Mouse (Mus musculus) liver, adult 2 months (tissue): Measurements from ENCODE around the gene H2-T23. TPM values are rescaled to one million over a fixed set of nuclear protein-coding genes. Genes with fewer than 3 reads are reported as not detected.
A peak's percentile ranks its signal among the peaks of the same experiment; 100 is the strongest.

Experiments
- DNase-seq: peaks from one replicate; pipeline ENCODE4 v3.0.0-alpha.2; 2011; ENCODE audit warnings: low read depth, low spot score; ENCODE audit errors: extremely low read depth
- H3K27ac ChIP-seq: fragments of 200-500 bp; replicated peaks from 2 replicates; pipeline ENCODE4 v1.5.1; 2012; ENCODE audit warnings: low read depth, mild to moderate bottlenecking, control low read depth, inconsistent platforms, low read length; ENCODE audit not compliant: insufficient read depth
- H3K27me3 ChIP-seq: fragments of 200-500 bp; 2 replicates; pipeline ENCODE4 v1.6.1; 2012; ENCODE audit warnings: mild to moderate bottlenecking, moderate library complexity, low read length, inconsistent platforms; ENCODE audit not compliant: control insufficient read depth, insufficient read depth
- H3K36me3 ChIP-seq: fragments of 200-500 bp; 2 replicates; pipeline ENCODE4 v1.6.1; 2012; ENCODE audit warnings: low read length, inconsistent platforms; ENCODE audit not compliant: control insufficient read depth, insufficient read depth
- H3K4me1 ChIP-seq: fragments of 200-500 bp; 2 replicates; pipeline ENCODE4 v1.6.1; 2011; ENCODE audit warnings: low read length; ENCODE audit not compliant: control insufficient read depth, insufficient read depth
- H3K4me3 ChIP-seq: fragments of 200-500 bp; 2 replicates; pipeline ENCODE4 v1.5.1; 2011; ENCODE audit warnings: low read depth, mild to moderate bottlenecking, control low read depth, low read length, moderate library complexity; ENCODE audit not compliant: insufficient read depth
- H3K79me2 ChIP-seq: fragments of 200-500 bp; 2 replicates; pipeline ENCODE4 v1.6.1; 2012; ENCODE audit warnings: inconsistent platforms, mild to moderate bottlenecking, low read length, moderate library complexity; ENCODE audit not compliant: control insufficient read depth, insufficient read depth
- H3K9ac ChIP-seq: fragments of 200-500 bp; 2 replicates; pipeline ENCODE4 v1.6.1; 2012; ENCODE audit warnings: low read depth, mild to moderate bottlenecking, control low read depth, inconsistent platforms, low read length
- CTCF ChIP-seq: fragments of 200-500 bp; IDR thresholded peaks from 2 replicates; pipeline ENCODE4 v1.5.1; 2011; ENCODE audit warnings: low read depth, low read length, control low read depth
- POLR2A ChIP-seq: fragments of 200-500 bp; IDR thresholded peaks from 2 replicates; pipeline ENCODE4 v1.6.1; 2011; ENCODE audit warnings: low read length, control low read depth; ENCODE audit not compliant: insufficient read depth; ENCODE audit errors: extremely low read depth
- WGBS: fragments of 180-500 bp; shearing (Covaris S2); methylation state at CpG from one replicate; pipeline ENCODE4 v1.1.7; 2018; 5-methylcytosine and 5-hydroxymethylcytosine counted together
- polyA plus RNA-seq: library from polyadenylated mRNA; depleted of rRNA; stranded (reverse); fragments of >200 nt; gene quantifications from 2 replicates; pipeline ENCODE4 v1.2.3, GENCODE M21; 2012; rRNA removed
- total RNA-seq: library from RNA; depleted of rRNA; stranded (reverse); fragments of >200 nt; gene quantifications from 2 replicates; pipeline ENCODE4 v1.2.3, GENCODE M21; 2014; rRNA removed

Gene H2-T23
- total and polyA plus RNA-seq, 2 experiments = 291 to 492 TPM

GRCm38 (mm10) chr17:35993675-35994074 is 39.0 kb downstream of the H2-T23 start:
- H3K36me3 ChIP-seq = no peaks in the 10 kb centered on the region
- H3K4me3 ChIP-seq = 0 out of 2 replicates have a peak overlapping the region, but pooled peaks have one; percentile 0
- peaks cover 4% of the 10 kb centered on the region; the same call in 1 of the 2 replicates for H3K79me2 ChIP-seq
- TF ChIP-seq CTCF = peak; percentile 100
- no peak for TF ChIP-seq POLR2A
- WGBS = 3% methylated on average over 17 of the region's 17 CpGs
- peak; percentile 54 for DNase-seq
- peaks cover 6% of the 10 kb centered on the region for H3K4me1 ChIP-seq
- no peaks in the 10 kb centered on the region for H3K27me3 ChIP-seq
- no peak overlapping the region for H3K27ac ChIP-seq
- H3K9ac ChIP-seq = no peak overlapping the region

- H3K4me1 ChIP-seq = peaks cover 3% of the 10 kb centered on the region
- peaks cover 3% of the 10 kb centered on the region; the same call in 1 of the 2 replicates for H3K36me3 ChIP-seq
- peaks cover 4% of the 10 kb centered on the region; the same call in 1 of the 2 replicates for H3K79me2 ChIP-seq
- TF ChIP-seq POLR2A (no peak), CTCF (no peak)
- no peak for DNase-seq
- no peak overlapping the region for H3K4me3 ChIP-seq
- no peak overlapping the region for H3K9ac ChIP-seq
- no peaks in the 10 kb centered on the region for H3K27me3 ChIP-seq
- no peak overlapping the region for H3K27ac ChIP-seq
- WGBS = 42% methylated on average over 10 of the region's 10 CpGs
Measured at GRCm38 (mm10) chr17:35991781-35992180, 40.9 kb downstream of the H2-T23 start.

- 97% methylated on average over 9 of the region's 9 CpGs for WGBS
- H3K27ac ChIP-seq = no peak overlapping the region
- no peak overlapping the region for H3K4me3 ChIP-seq
- H3K36me3 ChIP-seq = no peaks in the 10 kb centered on the region; the same call in 1 of the 2 replicates
- no peaks in the 10 kb centered on the region for H3K27me3 ChIP-seq
- no peak for DNase-seq
- H3K9ac ChIP-seq = no peak overlapping the region
- no peaks in the 10 kb centered on the region for H3K79me2 ChIP-seq
- TF ChIP-seq CTCF (no peak), POLR2A (no peak)
- H3K4me1 ChIP-seq = peaks cover 12% of the 10 kb centered on the region
Measured at GRCm38 (mm10) chr17:35981776-35982175, 50.9 kb downstream of the H2-T23 start.

GRCm38 (mm10) chr17:35980363-35980754 is 52.3 kb downstream of the H2-T23 start:
- Histone ChIP-seq H3K36me3 (peaks cover 1% of the 10 kb centered on the region; the same call in 1 of the 2 replicates), H3K79me2 (no peaks in the 10 kb centered on the region; the same call in 1 of the 2 replicates), H3K4me3 (peak overlapping the region; percentile 91), H3K4me1 (peaks cover 12% of the 10 kb centered on the region), H3K27ac (peak overlapping the region; percentile 15), H3K9ac (peak overlapping the region; percentile 86), H3K27me3 (no peaks in the 10 kb centered on the region)
- TF ChIP-seq POLR2A = no peak
- no peak for TF ChIP-seq CTCF
- under 1% methylated on average over 29 of the region's 29 CpGs for WGBS
- DNase-seq = no peak

Other genes starting within 250 kb of the H2-T23 start
- 0.92 and 0.94 TPM in 2 replicates for gene Ier3, start 211.2 kb downstream of the H2-T23 start, total RNA-seq
- gene Ier3, start 211.2 kb downstream of the H2-T23 start, polyA plus RNA-seq = 0.91 and 1.6 TPM in 2 replicates
- gene Flot1, start 209.6 kb downstream of the H2-T23 start, total RNA-seq = 18.0 and 19.5 TPM in 2 replicates
- gene Flot1, start 209.6 kb downstream of the H2-T23 start, polyA plus RNA-seq = 19.6 and 26.7 TPM in 2 replicates
- gene Tubb5, start 194.5 kb downstream of the H2-T23 start, total RNA-seq = 37.5 and 67.3 TPM in 2 replicates
- gene Tubb5, start 194.5 kb downstream of the H2-T23 start, polyA plus RNA-seq = 56.4 and 62.2 TPM in 2 replicates
- gene Mdc1, start 191.3 kb downstream of the H2-T23 start, total RNA-seq = 3.0 and 3.5 TPM in 2 replicates
- gene Mdc1, start 191.3 kb downstream of the H2-T23 start, polyA plus RNA-seq = 1.7 and 2.4 TPM in 2 replicates
- 0.18 and 2.4 TPM in 2 replicates for gene Nrm, start 171.5 kb downstream of the H2-T23 start, total RNA-seq
- gene Nrm, start 171.5 kb downstream of the H2-T23 start, polyA plus RNA-seq = 1.4 and 2.4 TPM in 2 replicates
- gene Ppp1r18, start 167.3 kb downstream of the H2-T23 start, total RNA-seq = 2.0 and 3.8 TPM in 2 replicates
- gene Ppp1r18, start 167.3 kb downstream of the H2-T23 start, polyA plus RNA-seq = 4.7 and 5.5 TPM in 2 replicates
- 18.5 and 25.8 TPM in 2 replicates for gene Dhx16, start 153.0 kb downstream of the H2-T23 start, total RNA-seq
- gene Dhx16, start 153.0 kb downstream of the H2-T23 start, polyA plus RNA-seq = 41.4 and 52.2 TPM in 2 replicates
- 4.9 and 7.0 TPM in 2 replicates for gene 2310061I04Rik, start 135.4 kb downstream of the H2-T23 start, total RNA-seq
- gene 2310061I04Rik, start 135.4 kb downstream of the H2-T23 start, polyA plus RNA-seq = 35.3 and 37.4 TPM in 2 replicates
- gene Atat1, start 122.8 kb downstream of the H2-T23 start, total RNA-seq = 12.1 and 12.8 TPM in 2 replicates
- 37.4 and 47.5 TPM in 2 replicates for gene Atat1, start 122.8 kb downstream of the H2-T23 start, polyA plus RNA-seq
- gene Mrps18b, start 116.5 kb downstream of the H2-T23 start, total RNA-seq = 41.1 and 58.7 TPM in 2 replicates
- gene Mrps18b, start 116.5 kb downstream of the H2-T23 start, polyA plus RNA-seq = 89.5 and 106 TPM in 2 replicates
- 14.6 and 14.7 TPM in 2 replicates for gene Ppp1r10, start 116.4 kb downstream of the H2-T23 start, total RNA-seq
- 15.8 and 30.0 TPM in 2 replicates for gene Ppp1r10, start 116.4 kb downstream of the H2-T23 start, polyA plus RNA-seq
- gene Abcf1, start 63.1 kb downstream of the H2-T23 start, total RNA-seq = 24.1 and 24.6 TPM in 2 replicates
- gene Abcf1, start 63.1 kb downstream of the H2-T23 start, polyA plus RNA-seq = 41.1 and 43.2 TPM in 2 replicates
- 8.8 and 9.3 TPM in 2 replicates for gene Gnl1, start 53.0 kb downstream of the H2-T23 start, total RNA-seq
- gene Gnl1, start 53.0 kb downstream of the H2-T23 start, polyA plus RNA-seq = 8.4 and 8.9 TPM in 2 replicates
- 1.8 and 2.9 TPM in 2 replicates for gene Prr3, start 52.6 kb downstream of the H2-T23 start, total RNA-seq
- 5.0 and 8.3 TPM in 2 replicates for gene Prr3, start 52.6 kb downstream of the H2-T23 start, polyA plus RNA-seq
- gene H2-T24, start 12.3 kb downstream of the H2-T23 start, total RNA-seq = 4.9 and 5.3 TPM in 2 replicates
- gene H2-T24, start 12.3 kb downstream of the H2-T23 start, polyA plus RNA-seq = 1.9 and 2.1 TPM in 2 replicates
- gene H2-T22, start 9.9 kb upstream of the H2-T23 start, total RNA-seq = 115 and 138 TPM in 2 replicates
- gene H2-T22, start 9.9 kb upstream of the H2-T23 start, polyA plus RNA-seq = 98.2 and 110 TPM in 2 replicates
- gene Gm6034, start 10.1 kb upstream of the H2-T23 start, total RNA-seq = 0.09 TPM in 1 of 2 replicates, not detected in the other
- 0.05 and 0.06 TPM in 2 replicates for gene Gm6034, start 10.1 kb upstream of the H2-T23 start, polyA plus RNA-seq
- gene Gm11127, start 25.5 kb upstream of the H2-T23 start, total RNA-seq = 0.13 TPM in 1 of 2 replicates, not detected in the other
- gene Gm11127, start 25.5 kb upstream of the H2-T23 start, polyA plus RNA-seq = 0.06 TPM in 1 of 2 replicates, not detected in the other
- gene Gm19684, start 88.8 kb upstream of the H2-T23 start, total RNA-seq = 0.18 and 0.47 TPM in 2 replicates
- gene Gm19684, start 88.8 kb upstream of the H2-T23 start, polyA plus RNA-seq = 0.10 and 0.11 TPM in 2 replicates
- not detected in 2 replicates for gene Gm7030, start 96.6 kb upstream of the H2-T23 start, total RNA-seq
- gene Gm7030, start 96.6 kb upstream of the H2-T23 start, polyA plus RNA-seq = not detected in 2 replicates
- gene Gm8909, start 135.7 kb upstream of the H2-T23 start, total RNA-seq = not detected in 2 replicates
- not detected in 2 replicates for gene Gm8909, start 135.7 kb upstream of the H2-T23 start, polyA plus RNA-seq
- not detected in 2 replicates for gene H2-T3, start 157.4 kb upstream of the H2-T23 start, total RNA-seq
- not detected in 2 replicates for gene H2-T3, start 157.4 kb upstream of the H2-T23 start, polyA plus RNA-seq
- 10.6 and 16.4 TPM in 2 replicates for gene Rpp21, start 225.2 kb upstream of the H2-T23 start, total RNA-seq
- 42.7 and 43.6 TPM in 2 replicates for gene Rpp21, start 225.2 kb upstream of the H2-T23 start, polyA plus RNA-seq
- 4.8 and 5.0 TPM in 2 replicates for gene Trim39, start 239.4 kb upstream of the H2-T23 start, total RNA-seq
- gene Trim39, start 239.4 kb upstream of the H2-T23 start, polyA plus RNA-seq = 5.3 and 8.0 TPM in 2 replicates